Mouse (Mus musculus): ENCODE results near the gene Kcns1.

- TF ChIP-seq POLR2A (IDR thresholded peaks at IDR 0.05; ENCODE audit: low read depth, low read length): no peak
- no peak for TF ChIP-seq CTCF (conservative IDR thresholded peaks at IDR 0.05; ENCODE audit: insufficient read depth, insufficient read length, low read depth, low read length)
Measured at GRCm38 (mm10) chr2:164131586-164131985, 39.3 kb downstream of the Kcns1 start.

All from kidney, adult 2 months (tissue).